Mouse (Mus musculus) lung, embryonic 16.5 days (tissue): ENCODE data around the gene Prr12. TPM values are rescaled to one million over a fixed set of nuclear protein-coding genes. Genes with fewer than 3 reads are reported as not detected.

Source experiments
- ATAC-seq: fragments of 200-750 bp; cut with Nextera tagmentation; 2 replicates; pipeline ENCODE4 v1.8.0; 2017; ENCODE audit warnings: low read depth, mild to moderate bottlenecking, moderate library complexity
- H3K27ac ChIP-seq: fragments of 300-500 bp; sonication (generic); 2 replicates; pipeline ENCODE4 v1.5.1; 2014; ENCODE audit warnings: mild to moderate bottlenecking, control low read depth, low read length
- H3K27me3 ChIP-seq: fragments of 300-500 bp; sonication (generic); 2 replicates; pipeline ENCODE4 v1.6.1; 2014; ENCODE audit warnings: low read depth, low read length, mixed read lengths; ENCODE audit not compliant: control insufficient read depth, insufficient read depth
- H3K36me3 ChIP-seq: fragments of 300-500 bp; sonication (generic); 2 replicates; pipeline ENCODE4 v1.6.1; 2014; ENCODE audit warnings: low read length; ENCODE audit not compliant: control insufficient read depth, insufficient read depth
- H3K4me1 ChIP-seq: fragments of 300-500 bp; sonication (generic); replicated peaks from 2 replicates; pipeline ENCODE4 v1.6.1; 2014; ENCODE audit warnings: low read length, mixed read lengths; ENCODE audit not compliant: control insufficient read depth, insufficient read depth
- H3K4me2 ChIP-seq: fragments of 300-500 bp; sonication (generic); 2 replicates; pipeline ENCODE4 v1.6.1; 2014; ENCODE audit warnings: low read depth, low read length, control low read depth
- H3K4me3 ChIP-seq: fragments of 300-500 bp; sonication (generic); 2 replicates; pipeline ENCODE4 v1.5.1; 2014; ENCODE audit warnings: mild to moderate bottlenecking, low read length, control low read depth
- H3K9ac ChIP-seq: fragments of 300-500 bp; sonication (generic); 2 replicates; pipeline ENCODE4 v1.6.1; 2014; ENCODE audit warnings: low read length, control low read depth
- H3K9me3 ChIP-seq: fragments of 300-500 bp; sonication (generic); 2 replicates; pipeline ENCODE4 v1.6.1; 2016; ENCODE audit warnings: low read length; ENCODE audit not compliant: control insufficient read depth
- WGBS: fragments of 180-500 bp; shearing (Covaris S2); extraction: QIAGEN DNeasy Blood & Tissue Kit; methylation state at CpG from one replicate; pipeline ENCODE4 v1.1.7; 2014; 5-methylcytosine and 5-hydroxymethylcytosine counted together
- polyA plus RNA-seq: library from polyadenylated mRNA; unstranded; fragments of >200 nt; fragmentation: Nextera tagmentation; extraction: Ambion mirVana; gene quantifications from 2 replicates; pipeline ENCODE4 v1.2.1, GENCODE M21; 2015

Gene Prr12
- polyA plus RNA-seq, 1 experiment from 2014 or later, result 9.2 TPM

DNA sequence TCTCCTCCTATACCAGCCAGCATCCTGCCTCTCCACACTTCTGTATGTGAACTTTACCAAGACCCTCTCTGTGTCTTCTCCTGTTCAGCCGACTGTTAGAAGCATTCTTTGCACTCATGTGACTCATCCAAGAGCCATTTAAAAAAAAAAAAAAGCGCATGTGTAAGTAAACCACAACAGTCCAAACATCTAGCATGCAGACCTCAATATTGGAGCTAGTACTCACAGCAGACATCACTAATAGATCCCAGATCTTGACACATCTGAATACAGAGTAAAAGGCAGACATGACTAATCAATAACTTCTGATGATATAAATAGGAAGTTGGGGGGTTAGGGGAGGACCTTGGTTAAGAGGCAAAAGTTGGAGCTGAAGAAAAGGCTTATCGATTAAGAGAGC is 17.1 kb downstream of the Prr12 start:
- H3K9ac ChIP-seq, result no peak overlapping the region
- H3K4me1 ChIP-seq, result no peaks in the 10 kb centered on the region
- 73% methylated on average over 3 of the region's 3 CpGs for WGBS
- no peak for ATAC-seq
- no peaks in the 10 kb centered on the region for H3K27me3 ChIP-seq
- H3K4me2 ChIP-seq, result no peak overlapping the region
- peaks cover 73% of the 10 kb centered on the region for H3K36me3 ChIP-seq
- H3K9me3 ChIP-seq, result no peaks in the 10 kb centered on the region
- H3K27ac ChIP-seq, result no peak overlapping the region
- no peak overlapping the region for H3K4me3 ChIP-seq

DNA sequence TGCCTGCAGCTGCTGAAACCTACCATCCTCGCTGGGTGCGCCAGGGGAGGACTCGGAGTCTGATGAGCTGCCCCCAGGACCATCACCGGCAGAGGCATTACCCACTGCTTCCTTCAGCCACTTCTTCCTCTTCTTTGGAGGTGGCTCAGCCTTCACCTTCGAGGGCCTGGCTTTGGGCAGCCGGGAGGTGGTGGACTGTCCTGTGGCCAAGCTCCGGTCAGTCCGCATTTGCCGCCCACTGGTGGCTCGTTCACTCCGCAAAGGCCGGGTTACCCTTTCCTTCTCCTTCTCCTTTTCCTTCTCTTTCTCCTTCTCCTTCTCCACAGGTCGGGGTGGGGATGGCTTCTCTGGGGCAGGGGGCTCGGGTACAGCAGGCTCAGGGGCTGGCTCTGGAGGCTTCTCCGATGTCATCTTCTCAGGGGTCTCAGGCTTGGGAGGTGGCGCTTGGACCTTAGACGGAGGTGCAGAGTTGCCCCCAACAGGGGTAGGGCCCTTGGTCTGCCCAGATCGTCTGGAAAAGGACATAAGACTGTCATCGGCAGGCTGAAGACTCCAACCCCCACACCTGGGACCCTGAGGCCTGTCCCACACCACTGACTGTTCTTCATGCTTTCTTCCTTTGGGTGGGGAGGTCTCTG is 18.8 kb downstream of the Prr12 start:
- Histone ChIP-seq H3K4me1 (no peaks in the 10 kb centered on the region), H3K27me3 (no peaks in the 10 kb centered on the region), H3K9ac (no peak overlapping the region), H3K27ac (no peak overlapping the region), H3K4me3 (no peak overlapping the region), H3K9me3 (no peaks in the 10 kb centered on the region), H3K36me3 (peaks cover 74% of the 10 kb centered on the region), H3K4me2 (no peak overlapping the region)
- no peak for ATAC-seq
- 91% methylated on average over 19 of the region's 19 CpGs for WGBS

DNA sequence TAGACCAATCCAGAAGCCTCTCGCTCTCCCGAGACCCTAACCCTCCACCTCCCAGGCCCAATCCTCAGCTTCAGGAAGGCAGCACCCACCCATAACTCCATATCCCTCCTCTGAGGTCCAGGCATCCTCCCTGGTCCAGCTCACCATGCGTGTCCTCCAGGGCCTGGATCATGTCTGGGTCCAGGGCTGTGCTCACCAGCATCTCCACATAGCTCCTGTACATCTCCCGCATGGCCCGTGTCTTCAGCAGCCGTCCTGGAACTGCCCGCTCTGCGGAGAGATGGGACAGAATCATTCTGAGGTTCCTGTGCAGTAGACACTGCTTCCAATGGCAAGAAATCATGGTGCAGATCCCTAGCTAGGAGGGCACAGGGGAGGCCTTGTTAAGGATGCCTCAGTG is 21.8 kb downstream of the Prr12 start:
- Histone ChIP-seq H3K27ac (no peak overlapping the region), H3K27me3 (no peaks in the 10 kb centered on the region), H3K36me3 (peaks cover 70% of the 10 kb centered on the region), H3K4me1 (no peaks in the 10 kb centered on the region), H3K4me2 (no peak overlapping the region), H3K4me3 (no peak overlapping the region), H3K9me3 (no peaks in the 10 kb centered on the region), H3K9ac (no peak overlapping the region)
- no peak for ATAC-seq
- WGBS, result 94% methylated on average over 8 of the region's 8 CpGs

GRCm38 (mm10) chr7:45029995-45030394 is 22.7 kb downstream of the Prr12 start:
- no peak for ATAC-seq
- H3K4me1 ChIP-seq, result no peaks in the 10 kb centered on the region
- no peak overlapping the region for H3K4me3 ChIP-seq
- no peaks in the 10 kb centered on the region for H3K27me3 ChIP-seq
- peaks cover 62% of the 10 kb centered on the region for H3K36me3 ChIP-seq
- no peaks in the 10 kb centered on the region for H3K9me3 ChIP-seq
- no peak overlapping the region for H3K9ac ChIP-seq
- H3K4me2 ChIP-seq, result no peak overlapping the region
- WGBS, result 89% methylated on average over 6 of the region's 6 CpGs
- no peak overlapping the region for H3K27ac ChIP-seq

GRCm38 (mm10) chr7:45028351-45028750 is 24.3 kb downstream of the Prr12 start:
- H3K27me3 ChIP-seq, result no peaks in the 10 kb centered on the region
- peaks cover 45% of the 10 kb centered on the region for H3K36me3 ChIP-seq
- WGBS, result 91% methylated on average over 11 of the region's 11 CpGs
- no peaks in the 10 kb centered on the region for H3K9me3 ChIP-seq
- H3K27ac ChIP-seq, result no peak overlapping the region
- no peak for ATAC-seq
- no peak overlapping the region for H3K4me2 ChIP-seq
- H3K4me1 ChIP-seq, result no peaks in the 10 kb centered on the region
- no peak overlapping the region for H3K4me3 ChIP-seq
- H3K9ac ChIP-seq, result no peak overlapping the region

- WGBS, result 86% methylated on average over 9 of the region's 9 CpGs
- Histone ChIP-seq H3K27me3 (no peaks in the 10 kb centered on the region), H3K4me2 (no peak overlapping the region), H3K4me1 (no peaks in the 10 kb centered on the region), H3K9ac (no peak overlapping the region), H3K27ac (no peak overlapping the region), H3K36me3 (peaks cover 41% of the 10 kb centered on the region), H3K4me3 (no peak overlapping the region), H3K9me3 (no peaks in the 10 kb centered on the region)
- no peak for ATAC-seq
Measured at GRCm38 (mm10) chr7:45027761-45028160, 24.9 kb downstream of the Prr12 start.

GRCm38 (mm10) chr7:45026256-45026655 is 26.4 kb downstream of the Prr12 start:
- ATAC-seq, result no peak
- peaks cover 33% of the 10 kb centered on the region for H3K36me3 ChIP-seq

GRCm38 (mm10) chr7:45025601-45026220 is 27.0 kb downstream of the Prr12 start:
- ATAC-seq, result no peak
- WGBS, result 67% methylated on average over 8 of the region's 8 CpGs
- Histone ChIP-seq H3K4me2 (no peak overlapping the region), H3K9ac (no peak overlapping the region), H3K27ac (no peak overlapping the region; the same call in 1 of the 2 replicates), H3K4me3 (no peak overlapping the region), H3K27me3 (no peaks in the 10 kb centered on the region), H3K9me3 (no peaks in the 10 kb centered on the region), H3K4me1 (no peaks in the 10 kb centered on the region), H3K36me3 (peaks cover 28% of the 10 kb centered on the region)

More at GRCm38 (mm10) chr7:45026256-45026655, 26.4 kb downstream of the Prr12 start:
- H3K4me1 ChIP-seq, result no peaks in the 10 kb centered on the region
- WGBS, result 61% methylated on average over 2 of the region's 2 CpGs
- no peak overlapping the region for H3K4me2 ChIP-seq
- H3K9ac ChIP-seq, result no peak overlapping the region
- no peak overlapping the region for H3K4me3 ChIP-seq
- H3K9me3 ChIP-seq, result no peaks in the 10 kb centered on the region
- no peak overlapping the region for H3K27ac ChIP-seq
- no peaks in the 10 kb centered on the region for H3K27me3 ChIP-seq

DNA sequence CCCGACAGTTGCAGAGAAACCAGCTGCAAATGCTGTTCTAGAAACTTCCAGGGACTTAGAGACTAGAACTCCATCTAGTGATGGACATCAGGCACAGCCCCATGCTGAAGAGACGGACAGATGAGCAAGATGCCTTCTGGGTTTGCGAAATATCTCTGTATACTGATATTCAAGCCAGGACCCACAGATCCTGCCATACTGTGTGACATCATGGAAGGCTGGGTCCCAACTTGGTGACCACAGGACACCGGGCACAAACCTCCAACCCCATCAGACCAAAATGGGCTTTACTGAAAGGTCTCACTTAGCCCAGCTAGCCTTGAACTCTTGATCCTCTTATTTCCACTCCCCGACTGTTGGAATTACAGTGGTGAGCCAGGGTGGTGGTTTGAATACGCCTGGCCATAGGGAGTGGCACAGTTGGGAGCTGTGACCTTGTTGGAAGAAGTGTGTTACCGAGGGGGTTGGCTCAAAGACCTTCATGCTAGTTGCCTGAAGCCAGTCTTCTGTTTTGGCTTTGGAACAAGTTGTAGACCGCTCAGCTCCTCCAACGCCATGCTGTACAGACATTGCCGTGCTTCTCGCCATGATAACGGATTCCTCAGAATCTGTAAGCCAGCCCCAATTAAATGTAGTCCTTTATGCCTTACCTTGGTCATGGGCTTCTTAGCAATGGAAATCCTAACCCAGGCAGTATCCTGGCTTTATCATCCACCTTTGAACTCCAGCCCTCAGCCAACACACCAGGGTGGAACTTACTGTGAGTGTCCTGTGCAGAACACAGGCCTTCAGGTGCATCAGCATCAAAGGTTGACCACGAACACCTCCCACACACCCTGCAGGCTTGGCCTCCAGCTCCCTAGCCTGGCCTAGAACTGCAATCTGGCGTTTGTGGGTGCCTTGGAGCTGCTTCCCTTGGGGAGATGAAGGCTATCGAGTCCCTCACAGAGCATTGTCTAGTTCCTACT is 28.1 kb downstream of the Prr12 start:
- Histone ChIP-seq H3K27ac (no peak overlapping the region), H3K9ac (no peak overlapping the region), H3K27me3 (no peaks in the 10 kb centered on the region), H3K4me2 (no peak overlapping the region), H3K4me3 (no peak overlapping the region), H3K9me3 (no peaks in the 10 kb centered on the region), H3K4me1 (no peaks in the 10 kb centered on the region; the same call in 1 of the 2 replicates), H3K36me3 (peaks cover 17% of the 10 kb centered on the region)
- no peak for ATAC-seq
- 81% methylated on average over 15 of the region's 15 CpGs for WGBS
